Mouse (Mus musculus): ENCODE measurements at regions not wholly inside any gene's neighbourhood (a gene's known extent, or its start where the extent isn't known, plus 50 kb on each side); places are given as distances from the start of the nearest gene placed in this dataset.

- DNase-seq = no peak
- Histone ChIP-seq H3K27me3 (ENCODE audit: control insufficient read depth, insufficient read depth, low read length) (no peaks in the 10 kb centered on the region), H3K4me3 (replicated peaks; ENCODE audit: insufficient read depth, low read depth, low read length) (no peak overlapping the region), H3K27ac (ENCODE audit: insufficient read depth, low read length) (no peak overlapping the region), H3K4me1 (ENCODE audit: control insufficient read depth, insufficient read depth, low read length) (no peaks in the 10 kb centered on the region)
- 94% methylated on average over 1 of the region's 1 CpGs for WGBS
- TF ChIP-seq POLR2A (IDR thresholded peaks at IDR 0.05; ENCODE audit: borderline replicate concordance, insufficient read depth, low read length) = no peak
- no peak for TF ChIP-seq CTCF (IDR thresholded peaks at IDR 0.05; ENCODE audit: borderline replicate concordance, insufficient read depth, low read depth, low read length)
Measured at GRCm38 (mm10) chr13:34402631-34403030, 57.6 kb upstream of the Slc22a23 start.

- H3K4me1 ChIP-seq (ENCODE audit: control insufficient read depth, insufficient read depth, low read length) = no peaks in the 10 kb centered on the region
- no peaks in the 10 kb centered on the region for H3K27me3 ChIP-seq (ENCODE audit: control insufficient read depth, insufficient read depth, low read length)
- 69% methylated on average over 2 of the region's 2 CpGs for WGBS
- TF ChIP-seq CTCF (IDR thresholded peaks at IDR 0.05; ENCODE audit: borderline replicate concordance, insufficient read depth, low read depth, low read length) = no peak
- no peak for TF ChIP-seq POLR2A (IDR thresholded peaks at IDR 0.05; ENCODE audit: borderline replicate concordance, insufficient read depth, low read length)
- no peak overlapping the region for H3K27ac ChIP-seq (ENCODE audit: insufficient read depth, low read length)
- H3K4me3 ChIP-seq (replicated peaks; ENCODE audit: insufficient read depth, low read depth, low read length) = no peak overlapping the region
- DNase-seq = no peak
Measured at GRCm38 (mm10) chr13:34401031-34401430, 56.0 kb upstream of the Slc22a23 start.

GRCm38 (mm10) chr13:34398847-34399246 lies 53.9 kb upstream of the Slc22a23 start:
- TF ChIP-seq POLR2A (IDR thresholded peaks at IDR 0.05; ENCODE audit: borderline replicate concordance, insufficient read depth, low read length) (no peak), CTCF (IDR thresholded peaks at IDR 0.05; ENCODE audit: borderline replicate concordance, insufficient read depth, low read depth, low read length) (no peak)
- Histone ChIP-seq H3K4me3 (replicated peaks; ENCODE audit: insufficient read depth, low read depth, low read length) (no peak overlapping the region), H3K27ac (ENCODE audit: insufficient read depth, low read length) (no peak overlapping the region), H3K4me1 (ENCODE audit: control insufficient read depth, insufficient read depth, low read length) (no peaks in the 10 kb centered on the region), H3K27me3 (ENCODE audit: control insufficient read depth, insufficient read depth, low read length) (no peaks in the 10 kb centered on the region)
- WGBS = 73% methylated on average over 3 of the region's 3 CpGs
- DNase-seq = no peak

GRCm38 (mm10) chr13:34398061-34398787 lies 53.2 kb upstream of the Slc22a23 start:
- no peak for TF ChIP-seq POLR2A (IDR thresholded peaks at IDR 0.05; ENCODE audit: borderline replicate concordance, insufficient read depth, low read length)
- TF ChIP-seq CTCF (IDR thresholded peaks at IDR 0.05; ENCODE audit: borderline replicate concordance, insufficient read depth, low read depth, low read length) = no peak
- Histone ChIP-seq H3K27me3 (ENCODE audit: control insufficient read depth, insufficient read depth, low read length) (no peaks in the 10 kb centered on the region), H3K4me1 (ENCODE audit: control insufficient read depth, insufficient read depth, low read length) (no peaks in the 10 kb centered on the region), H3K27ac (ENCODE audit: insufficient read depth, low read length) (no peak overlapping the region), H3K4me3 (replicated peaks; ENCODE audit: insufficient read depth, low read depth, low read length) (no peak overlapping the region)
- 9% methylated on average over 10 of the region's 10 CpGs for WGBS
- DNase-seq = no peak

GRCm38 (mm10) chr13:34395504-34395903 lies 50.5 kb upstream of the Slc22a23 start:
- Histone ChIP-seq H3K4me3 (replicated peaks; ENCODE audit: insufficient read depth, low read depth, low read length) (no peak overlapping the region), H3K4me1 (ENCODE audit: control insufficient read depth, insufficient read depth, low read length) (no peaks in the 10 kb centered on the region), H3K27ac (ENCODE audit: insufficient read depth, low read length) (no peak overlapping the region), H3K27me3 (ENCODE audit: control insufficient read depth, insufficient read depth, low read length) (no peaks in the 10 kb centered on the region)
- TF ChIP-seq CTCF (IDR thresholded peaks at IDR 0.05; ENCODE audit: borderline replicate concordance, insufficient read depth, low read depth, low read length) = no peak
- TF ChIP-seq POLR2A (IDR thresholded peaks at IDR 0.05; ENCODE audit: borderline replicate concordance, insufficient read depth, low read length) = no peak
- no peak for DNase-seq

- H3K4me1 ChIP-seq (ENCODE audit: control insufficient read depth, insufficient read depth, low read length) = no peaks in the 10 kb centered on the region
- no peak overlapping the region for H3K4me3 ChIP-seq (replicated peaks; ENCODE audit: insufficient read depth, low read depth, low read length)
- DNase-seq = no peak
- H3K27ac ChIP-seq (ENCODE audit: insufficient read depth, low read length) = no peak overlapping the region
- WGBS = 71% methylated on average over 1 of the region's 1 CpGs
- no peaks in the 10 kb centered on the region for H3K27me3 ChIP-seq (ENCODE audit: control insufficient read depth, insufficient read depth, low read length)
- TF ChIP-seq CTCF (IDR thresholded peaks at IDR 0.05; ENCODE audit: borderline replicate concordance, insufficient read depth, low read depth, low read length) (no peak), POLR2A (IDR thresholded peaks at IDR 0.05; ENCODE audit: borderline replicate concordance, insufficient read depth, low read length) (no peak)
Measured at GRCm38 (mm10) chr13:34395010-34395409, 50.0 kb upstream of the Slc22a23 start.

All from cerebellum, adult 2 months (tissue).